Mouse (Mus musculus): Measurements from ENCODE around the gene Rab33b. TPM values are rescaled to one million over a fixed set of nuclear protein-coding genes. Genes with fewer than 3 reads are reported as not detected.
A peak's percentile ranks its signal among the peaks of the same experiment; 100 is the strongest.
"Not testable (repeated sequence)": the region's sequence is repeated elsewhere in the genome, so short reads cannot be mapped to it uniquely, and the experiment has no call there.

Gene Rab33b
- polyA plus RNA-seq (2012; rRNA removed): 3.7 and 4.2 TPM in 2 replicates

- TF ChIP-seq CTCF (IDR thresholded peaks at IDR 0.05; ENCODE audit: control insufficient read depth, insufficient read depth, insufficient replicate concordance, low read depth, low read length) (no peak), POLR2A (IDR thresholded peaks at IDR 0.05; ENCODE audit: control insufficient read depth, low read depth, low read length) (peak; percentile 76)
- Histone ChIP-seq H3K27me3 (ENCODE audit: control insufficient read depth, insufficient read depth, low read length) (no peaks in the 10 kb centered on the region), H3K36me3 (ENCODE audit: control insufficient read depth, insufficient read depth, low read length) (no peaks in the 10 kb centered on the region), H3K27ac (ENCODE audit: control insufficient read depth, insufficient read depth, low read depth, low read length) (peak within 1 kb of the TSS; percentile 94), H3K4me1 (ENCODE audit: control insufficient read depth, insufficient read depth, low read length) (peaks cover 2% of the 10 kb centered on the region), H3K4me3 (ENCODE audit: control insufficient read depth, low read depth, low read length) (peak within 1 kb of the TSS; percentile 100)
Observed at GRCm38 (mm10) chr3:51483741-51484359, at the start of gene Rab33b. Gene Rab33b, plus strand, starts transcription at chr3:51483920.

DNA sequence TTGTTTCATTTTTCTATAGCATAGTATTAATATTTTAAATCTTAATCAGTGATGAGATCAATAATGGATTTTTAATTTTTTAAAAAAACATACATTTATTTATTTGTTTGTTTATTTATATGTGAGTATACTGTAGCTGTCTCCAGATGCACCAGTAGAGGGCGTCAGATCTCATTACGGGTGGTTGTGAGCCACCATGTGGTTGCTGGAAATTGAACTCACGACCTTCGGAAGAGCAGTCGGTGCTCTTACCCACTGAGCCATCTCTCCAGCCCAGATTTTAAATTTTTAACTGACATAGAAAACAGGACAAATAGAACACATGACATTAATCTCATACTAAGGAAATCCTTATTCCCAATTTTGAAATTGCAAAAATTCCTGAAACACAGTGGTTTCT lies 49.4 kb upstream of the Rab33b start:
- not testable (repeated sequence) for H3K4me3 ChIP-seq (ENCODE audit: control insufficient read depth, low read depth, low read length); H3K27me3 ChIP-seq (ENCODE audit: control insufficient read depth, insufficient read depth, low read length); H3K27ac ChIP-seq (ENCODE audit: control insufficient read depth, insufficient read depth, low read depth, low read length); H3K4me1 ChIP-seq (ENCODE audit: control insufficient read depth, insufficient read depth, low read length); H3K36me3 ChIP-seq (ENCODE audit: control insufficient read depth, insufficient read depth, low read length)

DNA sequence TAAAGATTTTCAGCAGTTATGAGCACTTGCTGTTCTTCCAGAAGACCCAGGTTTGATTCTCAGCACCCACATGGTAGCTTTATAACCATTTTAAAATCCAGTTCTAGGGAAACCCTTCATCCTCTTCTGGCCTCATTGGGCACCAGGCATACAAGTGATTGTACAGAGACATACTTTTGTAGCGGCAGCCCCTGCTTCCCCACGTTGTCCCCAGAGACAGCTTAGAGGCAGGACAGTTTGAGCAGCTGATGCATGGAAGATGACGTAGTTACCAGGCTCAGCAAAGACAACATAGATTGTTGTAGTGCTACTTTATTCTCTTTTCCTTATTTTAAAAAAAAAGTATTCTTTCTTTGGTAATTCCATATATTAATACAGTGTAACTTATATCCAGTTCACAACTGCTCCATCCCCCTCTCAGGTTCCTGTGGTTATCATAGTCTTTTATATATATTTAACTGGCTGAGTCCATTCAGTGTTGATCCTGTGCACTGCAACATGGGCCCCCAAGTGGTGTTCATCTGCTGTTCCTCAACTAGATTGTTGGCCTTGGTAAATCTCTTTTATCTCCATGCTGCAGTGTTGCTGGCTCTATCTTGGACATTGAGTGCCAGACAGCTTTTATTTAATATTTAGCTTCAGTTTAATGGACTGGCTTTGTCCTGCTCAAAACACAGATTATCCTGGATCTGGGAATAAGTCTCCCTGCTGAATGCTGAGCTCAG lies 48.7 kb upstream of the Rab33b start:
- Histone ChIP-seq H3K27ac (ENCODE audit: control insufficient read depth, insufficient read depth, low read depth, low read length) (no peak overlapping the region), H3K4me3 (ENCODE audit: control insufficient read depth, low read depth, low read length) (no peak overlapping the region), H3K36me3 (ENCODE audit: control insufficient read depth, insufficient read depth, low read length) (no peaks in the 10 kb centered on the region), H3K4me1 (ENCODE audit: control insufficient read depth, insufficient read depth, low read length) (no peaks in the 10 kb centered on the region), H3K27me3 (ENCODE audit: control insufficient read depth, insufficient read depth, low read length) (no peaks in the 10 kb centered on the region)
- TF ChIP-seq CTCF (IDR thresholded peaks at IDR 0.05; ENCODE audit: control insufficient read depth, insufficient read depth, insufficient replicate concordance, low read depth, low read length): no peak
- no peak for TF ChIP-seq POLR2A (IDR thresholded peaks at IDR 0.05; ENCODE audit: control insufficient read depth, low read depth, low read length)

GRCm38 (mm10) chr3:51468530-51468929 lies 15.2 kb upstream of the Rab33b start:
- TF ChIP-seq CTCF (IDR thresholded peaks at IDR 0.05; ENCODE audit: control insufficient read depth, insufficient read depth, insufficient replicate concordance, low read depth, low read length): no peak
- no peak for TF ChIP-seq POLR2A (IDR thresholded peaks at IDR 0.05; ENCODE audit: control insufficient read depth, low read depth, low read length)
- Histone ChIP-seq H3K4me3 (ENCODE audit: control insufficient read depth, low read depth, low read length) (no peak overlapping the region), H3K27me3 (ENCODE audit: control insufficient read depth, insufficient read depth, low read length) (no peaks in the 10 kb centered on the region), H3K4me1 (ENCODE audit: control insufficient read depth, insufficient read depth, low read length) (no peaks in the 10 kb centered on the region), H3K27ac (ENCODE audit: control insufficient read depth, insufficient read depth, low read depth, low read length) (no peak overlapping the region), H3K36me3 (ENCODE audit: control insufficient read depth, insufficient read depth, low read length) (no peaks in the 10 kb centered on the region; the same call in none of the 2 replicates)

- H3K27ac ChIP-seq (ENCODE audit: control insufficient read depth, insufficient read depth, low read depth, low read length): no peak overlapping the region
- no peaks in the 10 kb centered on the region; the same call in 1 of the 2 replicates for H3K36me3 ChIP-seq (ENCODE audit: control insufficient read depth, insufficient read depth, low read length)
- H3K27me3 ChIP-seq (ENCODE audit: control insufficient read depth, insufficient read depth, low read length): no peaks in the 10 kb centered on the region
Observed at GRCm38 (mm10) chr3:51475706-51476105, 8.0 kb upstream of the Rab33b start.

DNA sequence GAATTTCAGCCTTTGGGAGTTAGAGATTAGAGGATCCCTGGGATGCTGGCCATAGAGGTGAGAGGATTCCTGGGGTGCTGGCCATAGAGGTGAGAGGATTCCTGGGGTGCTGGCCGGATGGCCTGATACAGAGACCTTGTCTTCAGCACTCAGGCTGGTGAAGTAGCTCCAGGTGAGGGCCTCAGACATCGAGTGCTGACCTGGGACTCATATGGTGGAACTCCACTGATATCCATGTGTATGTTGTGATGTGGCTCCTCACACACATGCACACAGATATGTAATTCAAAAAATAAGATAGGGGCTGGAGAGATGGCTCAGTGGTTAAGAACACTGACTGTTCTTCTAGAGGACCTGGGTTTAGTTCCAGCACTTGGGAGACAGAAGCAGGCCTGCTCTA lies 3.8 kb upstream of the Rab33b start:
- no peak overlapping the region for H3K27ac ChIP-seq (ENCODE audit: control insufficient read depth, insufficient read depth, low read depth, low read length)
- no peaks in the 10 kb centered on the region for H3K27me3 ChIP-seq (ENCODE audit: control insufficient read depth, insufficient read depth, low read length)
- H3K4me1 ChIP-seq (ENCODE audit: control insufficient read depth, insufficient read depth, low read length): peaks cover 2% of the 10 kb centered on the region
- TF ChIP-seq CTCF (IDR thresholded peaks at IDR 0.05; ENCODE audit: control insufficient read depth, insufficient read depth, insufficient replicate concordance, low read depth, low read length) (no peak), POLR2A (IDR thresholded peaks at IDR 0.05; ENCODE audit: control insufficient read depth, low read depth, low read length) (no peak)
- H3K4me3 ChIP-seq (ENCODE audit: control insufficient read depth, low read depth, low read length): no peak overlapping the region
- no peaks in the 10 kb centered on the region for H3K36me3 ChIP-seq (ENCODE audit: control insufficient read depth, insufficient read depth, low read length)

More at GRCm38 (mm10) chr3:51475706-51476105, 8.0 kb upstream of the Rab33b start:
- no peak overlapping the region for H3K4me3 ChIP-seq (ENCODE audit: control insufficient read depth, low read depth, low read length)
- H3K4me1 ChIP-seq (ENCODE audit: control insufficient read depth, insufficient read depth, low read length): no peaks in the 10 kb centered on the region
- no peak for TF ChIP-seq POLR2A (IDR thresholded peaks at IDR 0.05; ENCODE audit: control insufficient read depth, low read depth, low read length)
- no peak for TF ChIP-seq CTCF (IDR thresholded peaks at IDR 0.05; ENCODE audit: control insufficient read depth, insufficient read depth, insufficient replicate concordance, low read depth, low read length)

GRCm38 (mm10) chr3:51481059-51481458 lies 2.7 kb upstream of the Rab33b start:
- Histone ChIP-seq H3K27me3 (ENCODE audit: control insufficient read depth, insufficient read depth, low read length) (no peaks in the 10 kb centered on the region), H3K4me1 (ENCODE audit: control insufficient read depth, insufficient read depth, low read length) (peaks cover 2% of the 10 kb centered on the region), H3K27ac (ENCODE audit: control insufficient read depth, insufficient read depth, low read depth, low read length) (no peak overlapping the region), H3K36me3 (ENCODE audit: control insufficient read depth, insufficient read depth, low read length) (no peaks in the 10 kb centered on the region), H3K4me3 (ENCODE audit: control insufficient read depth, low read depth, low read length) (no peak overlapping the region)
- TF ChIP-seq POLR2A (IDR thresholded peaks at IDR 0.05; ENCODE audit: control insufficient read depth, low read depth, low read length) (no peak), CTCF (IDR thresholded peaks at IDR 0.05; ENCODE audit: control insufficient read depth, insufficient read depth, insufficient replicate concordance, low read depth, low read length) (peak; percentile 32; the same call in 1 of the 2 replicates)
